Mouse (Mus musculus) naive thymus-derived CD4-positive, alpha-beta T cell, adult 2 months (primary cell): ENCODE measurements around the gene Hist1h4k.
"Not testable (repeated sequence)": the region's sequence is repeated elsewhere in the genome, so short reads cannot be mapped to it uniquely, and the experiment has no call there.

Experiments used
- DNase-seq: peaks from one replicate; pipeline ENCODE4 v3.0.0-alpha.2; 2011; ENCODE audit warnings: low read depth

The Hist1h4k gene

GRCm38 (mm10) chr13:21750159-21751017, at the start of gene Hist1h4k:
TSS of gene Hist1h4k (minus strand) at chr13:21750505.
- peak; percentile 89 for DNase-seq

- not testable (repeated sequence) for DNase-seq
Observed at GRCm38 (mm10) chr13:21797163-21797562, 46.9 kb upstream of the Hist1h4k start.

GRCm38 (mm10) chr13:21795584-21795983, 45.3 kb upstream of the Hist1h4k start:
- DNase-seq, result no peak

GRCm38 (mm10) chr13:21790601-21791283, 40.4 kb upstream of the Hist1h4k start:
- DNase-seq, result no peak

- DNase-seq, result no peak
Observed at GRCm38 (mm10) chr13:21789925-21790324, 39.6 kb upstream of the Hist1h4k start.

GRCm38 (mm10) chr13:21787760-21788593, 37.7 kb upstream of the Hist1h4k start:
- peak; percentile 34 for DNase-seq

- peak; percentile 95 for DNase-seq
Observed at GRCm38 (mm10) chr13:21786899-21787629, 36.8 kb upstream of the Hist1h4k start, which contains the start of the genes Hist1h2an and Hist1h2bp. TSS of gene Hist1h2an (minus strand) at chr13:21787218. TSS of gene Hist1h2bp (plus strand) at chr13:21787461.

GRCm38 (mm10) chr13:21786189-21786898, 36.0 kb upstream of the Hist1h4k start:
- peak; percentile 54 for DNase-seq

GRCm38 (mm10) chr13:21784311-21784710, 34.0 kb upstream of the Hist1h4k start:
- no peak for DNase-seq

GRCm38 (mm10) chr13:21783734-21784161, 33.4 kb upstream of the Hist1h4k start:
- DNase-seq, result peak; percentile 80

GRCm38 (mm10) chr13:21783255-21783617, 32.9 kb upstream of the Hist1h4k start, which contains the start of gene Hist1h3i:
TSS of gene Hist1h3i (minus strand) at chr13:21783370.
- peak; percentile 91 for DNase-seq

- peak; percentile 66 for DNase-seq
Observed at GRCm38 (mm10) chr13:21782361-21783254, 32.3 kb upstream of the Hist1h4k start.

GRCm38 (mm10) chr13:21781639-21782038, 31.3 kb upstream of the Hist1h4k start:
- DNase-seq, result no peak

- DNase-seq, result no peak
Observed at GRCm38 (mm10) chr13:21781021-21781555, 30.8 kb upstream of the Hist1h4k start.

- DNase-seq, result peak; percentile 52
Observed at GRCm38 (mm10) chr13:21779767-21780731, 29.7 kb upstream of the Hist1h4k start, which contains the start of gene Hist1h1b. TSS of gene Hist1h1b (minus strand) at chr13:21780625.

GRCm38 (mm10) chr13:21778814-21779766, 28.8 kb upstream of the Hist1h4k start:
- peak; percentile 95 for DNase-seq

GRCm38 (mm10) chr13:21755707-21756106, 5.4 kb upstream of the Hist1h4k start:
- no peak for DNase-seq
